Mouse (Mus musculus): ENCODE measurements around the gene Mto1. TPM values are rescaled to one million over a fixed set of nuclear protein-coding genes. Genes with fewer than 3 reads are reported as not detected.
"Not testable (repeated sequence)": the region's sequence is repeated elsewhere in the genome, so short reads cannot be mapped to it uniquely, and the experiment has no call there.

Mto1 gene
- polyA plus RNA-seq, 1 experiment: 33.9 TPM

DNA sequence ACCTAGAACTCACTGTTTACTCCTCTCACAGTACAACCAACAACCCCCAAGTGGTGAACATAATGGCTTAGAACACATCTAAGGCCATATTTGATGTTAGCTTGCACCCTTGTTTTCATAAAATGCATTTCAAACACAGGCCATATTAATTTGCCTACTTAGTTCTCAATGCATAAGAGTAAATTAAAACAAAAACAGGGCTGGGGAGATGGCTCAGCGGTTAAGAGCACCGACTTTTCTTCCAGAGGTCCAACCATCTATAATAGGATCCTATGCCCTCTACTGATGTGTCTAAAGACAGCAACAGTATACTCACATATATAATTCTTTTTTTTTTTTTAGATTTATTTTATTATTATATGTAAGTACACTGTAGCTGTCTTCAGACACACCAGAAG lies 27.4 kb downstream of the Mto1 start:
- no peak for DNase-seq (ENCODE audit: extremely low spot score in 1 of 2, low spot score in 1 of 2)

DNA sequence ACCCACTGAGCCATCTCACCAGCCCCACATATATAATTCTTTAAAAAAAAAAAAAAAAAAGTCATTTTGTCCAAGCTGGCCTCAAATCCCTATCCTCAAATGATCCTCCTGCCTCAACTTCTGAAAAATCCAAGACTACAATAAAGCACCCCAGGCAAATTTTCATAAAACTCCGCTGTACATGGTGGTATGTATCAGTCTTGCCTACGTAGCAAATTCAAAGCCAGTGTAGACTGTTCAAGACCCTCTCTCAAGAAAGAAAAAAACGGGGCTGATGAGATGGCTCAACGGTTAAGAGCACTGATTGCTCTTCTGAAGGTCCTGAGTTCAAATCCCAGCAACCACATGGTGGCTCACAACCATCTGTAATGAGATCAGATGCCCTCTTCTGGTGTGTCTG lies 27.9 kb downstream of the Mto1 start:
- no peak for DNase-seq (ENCODE audit: extremely low spot score in 1 of 2, low spot score in 1 of 2)

DNA sequence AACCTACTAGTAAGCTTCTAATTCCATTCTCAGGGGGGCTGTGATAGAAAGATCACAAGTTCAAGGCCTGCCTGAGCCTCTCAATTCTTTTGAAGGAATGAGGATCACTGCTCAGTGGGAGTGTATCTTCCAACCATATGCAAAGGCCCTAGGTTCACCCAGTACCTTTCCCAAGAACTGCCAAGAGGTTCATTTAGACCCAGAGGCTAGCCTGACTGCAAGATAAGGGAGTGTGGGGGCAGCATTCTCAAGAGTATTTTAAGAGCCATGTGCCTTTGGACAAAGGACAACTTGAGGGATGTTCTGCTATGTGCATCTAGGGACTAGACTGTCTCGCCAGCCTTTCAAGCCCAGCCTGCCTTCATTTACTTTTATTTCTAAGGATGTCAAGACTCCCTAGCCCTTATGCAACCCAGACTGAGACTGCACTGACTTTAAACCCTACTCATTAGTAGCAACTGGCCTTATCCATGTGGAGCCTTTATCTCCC lies 28.6 kb downstream of the Mto1 start:
- DNase-seq (ENCODE audit: extremely low spot score in 1 of 2, low spot score in 1 of 2): no peak

DNA sequence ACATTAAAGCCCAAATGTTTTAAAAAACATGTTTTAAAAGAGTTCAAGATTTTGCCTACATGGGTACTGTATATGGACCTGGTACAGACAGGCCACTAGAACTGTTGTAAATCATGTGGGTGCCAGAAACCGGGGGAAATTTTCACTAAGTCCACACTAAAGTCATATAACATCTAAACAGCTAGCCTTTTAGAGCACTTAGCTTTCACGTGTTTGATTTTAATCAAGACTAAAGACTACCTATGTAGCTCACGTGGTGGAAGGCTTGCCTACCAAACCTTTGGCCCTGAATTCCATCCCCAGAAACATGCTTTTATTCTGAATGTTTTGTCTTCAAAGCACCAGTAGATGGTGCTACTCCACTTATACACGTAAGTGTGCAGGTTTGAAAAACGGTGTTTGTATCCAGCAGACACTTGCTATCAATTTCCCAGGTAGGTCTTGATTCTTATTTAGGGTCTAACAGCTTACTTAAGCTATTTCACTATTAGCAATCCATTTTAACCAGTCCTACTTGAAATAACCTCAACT lies 29.1 kb downstream of the Mto1 start:
- no peak for DNase-seq (ENCODE audit: extremely low spot score in 1 of 2, low spot score in 1 of 2)

DNA sequence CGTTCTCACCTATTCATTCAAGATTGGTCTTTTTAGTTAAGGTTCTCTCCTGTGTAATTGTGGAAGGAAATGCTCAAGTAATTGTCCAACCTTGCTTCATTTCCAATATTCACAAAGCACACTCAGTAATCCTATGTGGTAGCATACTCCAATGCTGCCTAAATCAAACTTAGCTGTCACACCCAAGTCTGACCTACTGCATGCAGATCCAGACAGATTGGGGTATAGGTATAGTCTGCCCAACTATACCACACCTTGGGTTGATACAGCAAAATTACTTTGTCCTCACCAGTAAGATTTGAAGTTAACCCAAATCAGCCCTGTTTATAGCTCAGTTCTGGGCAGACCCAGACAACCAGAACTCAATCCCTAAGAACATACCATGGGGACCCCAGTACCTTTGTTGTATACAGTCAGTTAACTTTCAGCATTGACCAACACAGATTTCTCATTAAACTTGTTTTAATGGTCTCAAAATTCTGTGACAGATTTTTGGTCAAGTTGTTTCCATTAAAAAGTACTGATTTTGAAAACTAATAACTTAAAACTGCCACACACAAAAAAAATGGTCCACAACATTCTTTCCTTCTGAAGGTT lies 30.1 kb downstream of the Mto1 start:
- not testable (repeated sequence) for DNase-seq (ENCODE audit: extremely low spot score in 1 of 2, low spot score in 1 of 2)

DNA sequence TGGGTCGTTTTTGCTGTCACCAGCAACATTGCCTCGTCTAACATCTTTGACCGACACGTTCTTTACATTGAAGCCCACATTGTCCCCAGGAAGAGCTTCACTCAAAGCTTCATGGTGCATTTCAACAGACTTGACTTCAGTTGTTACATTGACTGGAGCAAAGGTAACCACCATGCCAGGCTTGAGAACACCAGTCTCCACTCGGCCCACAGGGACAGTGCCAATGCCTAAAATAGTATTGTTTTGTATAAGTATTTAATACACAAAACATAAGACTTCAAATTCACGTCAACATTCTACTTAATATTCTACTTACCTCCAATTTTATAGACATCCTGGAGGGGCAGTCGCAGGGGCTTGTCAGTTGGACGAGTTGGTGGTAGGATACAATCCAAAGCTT lies 31.3 kb downstream of the Mto1 start:
- not testable (repeated sequence) for DNase-seq (ENCODE audit: extremely low spot score in 1 of 2, low spot score in 1 of 2)

DNA sequence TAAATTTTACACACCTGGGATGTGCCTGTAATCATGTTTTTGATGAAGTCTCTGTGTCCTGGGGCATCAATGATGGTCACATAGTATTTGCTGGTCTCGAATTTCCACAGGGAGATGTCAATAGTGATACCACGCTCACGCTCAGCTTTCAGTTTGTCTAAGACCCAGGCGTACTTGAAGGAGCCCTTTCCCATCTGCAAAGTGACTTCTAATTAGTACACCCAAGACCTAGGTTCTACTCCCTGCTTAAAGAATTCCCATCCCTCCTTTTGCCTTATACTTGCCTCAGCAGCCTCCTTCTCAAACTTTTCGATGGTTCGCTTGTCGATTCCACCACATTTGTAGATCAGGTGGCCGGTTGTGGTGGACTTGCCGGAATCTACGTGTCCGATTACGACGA lies 32.2 kb downstream of the Mto1 start:
- not testable (repeated sequence) for DNase-seq (ENCODE audit: extremely low spot score in 1 of 2, low spot score in 1 of 2)

DNA sequence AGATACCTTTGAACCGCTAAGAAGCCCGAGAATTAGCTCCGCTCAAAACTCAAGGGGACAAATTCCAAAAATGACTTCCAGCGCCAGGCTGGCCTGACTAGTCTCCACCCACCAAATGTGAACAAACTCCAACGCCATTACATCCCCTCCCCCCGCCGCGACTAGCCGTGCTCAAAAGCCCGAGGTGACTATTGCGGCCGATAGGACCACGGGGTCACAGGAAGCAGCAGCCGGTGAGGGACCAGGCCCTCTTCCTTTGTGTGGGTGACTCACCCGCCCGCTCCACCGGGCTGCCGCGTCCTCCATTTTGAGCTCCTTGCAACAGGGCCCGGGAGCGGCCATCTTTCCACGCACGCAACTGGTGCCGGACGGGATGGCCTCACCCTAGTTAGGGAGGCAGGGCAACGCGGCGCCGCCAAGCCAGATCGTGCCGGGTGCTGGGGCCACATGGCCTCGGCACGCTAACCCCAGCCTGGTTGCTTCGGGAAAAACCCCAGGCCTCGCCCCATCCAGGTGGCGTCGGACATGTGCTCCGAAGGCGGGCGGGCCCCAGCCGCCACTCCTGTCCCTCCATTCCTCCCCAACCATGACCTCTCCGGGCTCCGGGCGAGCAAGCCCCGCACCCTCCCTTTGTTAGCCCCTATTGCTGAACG lies 32.8 kb downstream of the Mto1 start:
- peak; percentile 41 to 74 for DNase-seq (ENCODE audit: extremely low spot score in 1 of 2, low spot score in 1 of 2)

DNA sequence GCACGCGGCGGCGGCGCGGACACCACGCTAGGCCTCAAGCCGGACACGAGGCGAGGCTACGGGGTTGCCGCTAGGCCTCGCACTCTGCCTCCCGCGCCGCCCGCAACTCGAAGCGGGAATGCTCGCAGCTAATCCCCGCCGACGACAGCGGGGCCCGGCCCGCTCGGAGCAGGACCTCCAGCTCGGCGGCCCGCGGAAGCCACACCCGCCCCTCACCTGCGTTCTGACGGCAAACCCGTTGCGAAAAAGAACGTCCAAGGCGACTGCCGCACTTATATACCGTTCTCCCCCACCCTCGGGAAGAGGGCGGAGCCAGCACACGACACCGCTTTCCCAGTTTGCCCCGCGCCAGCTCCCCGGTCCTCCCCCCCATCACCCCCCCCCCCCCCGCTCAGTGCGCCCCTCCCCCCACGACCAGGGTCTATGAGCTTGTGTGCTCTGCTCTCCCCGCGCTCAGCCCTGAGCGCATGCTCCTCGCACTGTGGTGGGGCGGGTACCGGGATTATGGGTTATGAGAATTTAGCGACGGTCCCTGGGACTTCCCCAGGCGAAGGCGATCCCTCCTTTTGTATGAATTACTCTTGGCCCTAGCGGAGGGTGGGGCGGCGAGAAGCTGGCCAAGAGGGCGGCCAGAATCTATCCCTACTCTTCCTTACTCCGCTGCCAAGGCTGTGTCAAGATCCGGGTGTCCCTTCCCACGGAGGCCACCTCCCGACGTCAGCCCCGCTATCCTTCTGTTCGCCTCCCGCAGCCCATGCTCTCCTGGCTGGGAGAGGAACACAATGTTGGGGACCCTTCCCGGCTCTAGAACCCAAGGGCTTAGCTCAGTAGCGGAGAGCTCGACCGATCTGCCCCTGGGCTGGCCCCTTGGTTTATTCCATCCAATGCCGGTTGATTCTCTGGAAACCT lies 33.7 kb downstream of the Mto1 start:
- peak; percentile 95 to 96 for DNase-seq (ENCODE audit: extremely low spot score in 1 of 2, low spot score in 1 of 2)

DNA sequence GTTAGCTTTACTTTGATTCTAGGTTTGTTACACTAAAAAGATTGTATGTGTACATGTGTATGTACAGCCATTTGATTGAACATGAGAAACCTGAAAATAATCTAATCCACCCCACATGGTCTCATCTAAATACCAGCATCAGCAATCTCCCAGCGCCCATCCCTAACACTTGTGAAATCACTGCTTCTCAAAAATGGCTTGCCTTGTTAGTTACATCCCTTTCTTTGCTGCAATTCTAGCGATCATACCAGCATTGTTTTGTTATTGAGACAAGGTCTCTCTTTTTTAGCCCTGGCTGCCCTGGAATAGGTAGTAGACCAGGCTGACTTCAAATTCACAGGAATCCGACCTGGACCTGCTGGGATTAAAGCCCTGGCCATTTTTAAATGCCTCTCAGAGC lies 34.4 kb downstream of the Mto1 start:
- DNase-seq (ENCODE audit: extremely low spot score in 1 of 2, low spot score in 1 of 2): no peak

DNA sequence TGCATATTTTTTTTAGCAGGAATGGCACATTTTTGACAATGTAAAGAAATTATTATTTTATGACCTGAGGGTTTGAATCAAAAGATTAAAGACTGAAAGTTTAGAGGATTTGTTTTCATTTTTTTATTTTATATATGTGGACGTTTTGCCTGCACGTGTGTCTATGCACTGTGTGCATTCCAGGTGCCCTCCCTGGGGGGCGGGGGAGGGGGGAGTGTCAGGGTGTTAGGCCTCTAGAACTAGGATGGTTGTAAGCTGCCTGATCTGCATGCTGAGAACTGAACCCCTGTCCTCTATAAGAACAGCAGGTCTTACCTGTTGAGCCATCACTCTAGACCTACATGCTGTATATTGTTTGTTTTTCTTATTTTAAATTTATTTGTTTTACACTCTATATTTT lies 36.7 kb downstream of the Mto1 start:
- DNase-seq (ENCODE audit: extremely low spot score in 1 of 2, low spot score in 1 of 2): no peak

DNA sequence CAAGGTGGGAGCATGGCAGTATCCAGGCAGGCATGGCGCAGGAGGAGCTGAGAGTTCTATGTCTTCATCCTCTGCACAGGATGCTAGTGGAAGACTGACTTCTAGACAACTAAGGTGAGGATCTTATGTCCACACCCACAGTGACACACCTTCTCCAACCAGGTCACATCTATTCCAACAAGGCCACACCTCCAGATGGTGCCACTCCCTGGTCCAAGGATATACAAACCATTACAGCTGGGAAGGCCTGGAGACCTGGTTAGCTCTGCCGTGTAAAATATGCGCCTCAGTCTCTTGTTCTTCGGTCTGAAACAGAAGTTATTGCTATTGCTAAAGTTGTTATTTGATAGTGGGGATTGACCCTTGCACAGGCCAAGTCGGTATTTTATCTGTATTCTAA lies 40.0 kb downstream of the Mto1 start:
- not testable (repeated sequence) for DNase-seq (ENCODE audit: extremely low spot score in 1 of 2, low spot score in 1 of 2)

DNA sequence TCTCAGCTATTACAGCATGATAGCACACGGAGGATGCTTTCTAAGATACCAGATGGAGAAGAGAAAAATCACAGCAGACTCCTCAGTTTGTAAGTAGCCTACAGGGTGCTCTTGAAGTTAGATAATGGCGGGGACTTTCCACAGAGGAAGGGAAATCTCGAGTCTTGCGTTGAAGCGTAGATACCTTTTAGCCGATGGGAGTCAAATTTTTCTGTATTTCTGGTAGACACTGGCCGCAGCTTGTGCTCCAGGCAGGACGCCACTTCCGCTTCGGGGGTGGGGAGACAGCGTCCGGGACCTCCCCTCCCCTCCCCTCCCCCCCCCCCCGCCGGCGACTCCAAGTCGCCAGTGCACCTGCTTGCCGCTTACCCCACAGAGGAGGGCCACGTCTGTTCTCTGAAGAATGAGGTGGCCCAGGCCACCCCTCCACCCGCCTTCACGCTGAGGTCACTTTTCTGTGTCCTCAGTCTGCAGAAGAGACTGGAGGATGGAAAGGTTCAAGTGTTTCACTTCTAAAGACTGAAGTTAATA lies 40.9 kb downstream of the Mto1 start, which contains the start of gene Eef1a1:
Eef1a1 (minus strand) TSS at position 262 of the 531 bp plus-strand sequence.
- DNase-seq (ENCODE audit: extremely low spot score in 1 of 2, low spot score in 1 of 2): peak in 1 of 2 experiments; percentile 38

DNA sequence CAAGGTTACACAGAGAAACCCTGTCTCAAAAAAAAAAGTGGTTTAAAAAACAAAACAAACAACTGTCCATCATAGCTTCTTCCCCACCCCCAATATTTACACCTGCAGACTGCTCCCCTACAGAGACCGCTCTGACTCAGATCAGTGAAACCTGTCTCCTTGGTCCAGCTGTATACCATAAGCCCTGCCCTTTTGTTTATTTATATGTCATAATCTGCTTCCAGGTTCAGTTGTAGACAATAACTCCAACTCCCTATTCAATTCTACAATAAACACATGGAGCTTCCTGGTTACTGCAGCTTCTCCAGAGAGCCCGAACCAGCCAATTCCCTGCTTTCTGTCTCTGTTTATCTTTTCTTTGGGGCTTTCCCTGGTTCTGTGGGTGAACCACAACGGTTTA lies 43.2 kb downstream of the Mto1 start:
- no peak for DNase-seq (ENCODE audit: extremely low spot score in 1 of 2, low spot score in 1 of 2)

DNA sequence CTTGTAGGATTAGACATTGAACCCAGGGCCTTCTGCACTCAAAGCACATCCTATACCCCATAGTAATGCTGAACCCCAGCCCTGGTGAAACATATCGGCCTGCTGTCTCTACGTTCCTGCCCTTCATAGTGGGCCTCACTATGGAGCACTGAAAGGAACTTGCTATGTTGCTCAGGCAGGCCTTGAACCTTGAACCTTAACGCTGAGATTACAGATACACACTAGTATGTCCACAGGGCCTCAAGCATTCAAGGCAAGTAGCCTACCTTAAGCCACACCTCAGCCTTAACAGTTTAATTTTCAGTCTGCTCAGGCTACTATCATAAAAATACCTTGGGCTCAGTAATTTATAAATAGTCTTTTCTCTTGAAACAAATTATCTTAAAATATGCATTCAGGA lies 44.2 kb downstream of the Mto1 start:
- no peak for DNase-seq (ENCODE audit: extremely low spot score in 1 of 2, low spot score in 1 of 2)

DNA sequence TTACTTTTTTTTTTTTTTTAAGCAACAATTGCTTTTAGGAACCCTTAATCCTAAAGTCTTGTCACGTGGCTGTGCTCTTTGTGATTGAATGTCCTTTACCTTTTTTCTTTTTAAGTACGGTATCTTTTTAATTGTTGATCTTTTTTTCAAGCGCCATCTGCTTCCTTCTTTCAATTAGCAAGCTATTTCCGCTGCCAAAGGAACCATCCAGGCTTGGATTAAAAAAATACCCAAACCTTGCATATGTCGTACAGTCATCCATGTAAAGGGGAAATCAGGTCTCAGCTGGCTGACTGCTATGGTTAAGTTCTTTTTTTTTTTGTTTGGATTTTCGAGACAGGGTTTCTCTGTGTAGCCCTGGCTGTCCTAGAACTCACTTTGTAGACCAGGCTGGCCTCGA lies 45.2 kb downstream of the Mto1 start:
- DNase-seq (ENCODE audit: extremely low spot score in 1 of 2, low spot score in 1 of 2): no peak

DNA sequence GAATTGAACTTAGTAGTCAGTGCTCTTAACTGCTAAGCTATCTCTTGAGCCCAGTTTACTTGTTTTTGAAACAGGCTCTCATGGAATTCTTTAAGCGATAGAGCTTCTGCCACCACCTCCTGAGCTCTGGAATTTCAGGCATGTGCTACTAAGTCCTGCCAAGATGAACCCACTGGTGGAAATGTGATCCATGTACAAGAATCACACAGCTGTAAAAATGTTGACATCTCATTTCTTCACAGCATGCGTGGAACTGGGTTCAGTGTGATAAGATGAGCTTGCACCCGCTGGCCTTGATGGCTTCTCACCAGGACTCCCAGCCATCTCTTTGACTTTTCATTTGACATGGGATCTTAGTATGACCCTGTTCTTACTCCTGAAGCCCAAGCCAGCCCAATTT lies 52.4 kb downstream of the Mto1 start:
- DNase-seq (ENCODE audit: extremely low spot score in 1 of 2, low spot score in 1 of 2): no peak

DNA sequence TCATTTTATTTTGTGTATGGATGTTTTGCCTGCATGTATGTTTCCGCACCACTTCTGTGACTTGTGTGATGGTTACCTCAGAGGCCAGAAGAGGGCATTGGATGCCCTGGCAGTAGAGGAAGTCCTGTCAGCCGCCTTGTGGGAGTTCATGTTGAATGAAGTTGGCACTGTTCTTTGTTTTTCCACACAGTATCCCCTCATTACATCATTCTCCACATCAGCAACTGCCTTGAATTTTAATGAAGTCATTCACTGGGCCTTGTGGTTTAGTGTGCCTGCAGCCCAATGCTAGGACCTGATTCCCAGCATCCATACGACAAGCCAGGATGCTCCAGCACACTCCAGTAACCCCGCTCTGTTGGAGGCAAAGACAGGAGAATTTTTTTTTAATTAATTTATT lies 53.3 kb downstream of the Mto1 start:
- DNase-seq (ENCODE audit: extremely low spot score in 1 of 2, low spot score in 1 of 2): no peak

DNA sequence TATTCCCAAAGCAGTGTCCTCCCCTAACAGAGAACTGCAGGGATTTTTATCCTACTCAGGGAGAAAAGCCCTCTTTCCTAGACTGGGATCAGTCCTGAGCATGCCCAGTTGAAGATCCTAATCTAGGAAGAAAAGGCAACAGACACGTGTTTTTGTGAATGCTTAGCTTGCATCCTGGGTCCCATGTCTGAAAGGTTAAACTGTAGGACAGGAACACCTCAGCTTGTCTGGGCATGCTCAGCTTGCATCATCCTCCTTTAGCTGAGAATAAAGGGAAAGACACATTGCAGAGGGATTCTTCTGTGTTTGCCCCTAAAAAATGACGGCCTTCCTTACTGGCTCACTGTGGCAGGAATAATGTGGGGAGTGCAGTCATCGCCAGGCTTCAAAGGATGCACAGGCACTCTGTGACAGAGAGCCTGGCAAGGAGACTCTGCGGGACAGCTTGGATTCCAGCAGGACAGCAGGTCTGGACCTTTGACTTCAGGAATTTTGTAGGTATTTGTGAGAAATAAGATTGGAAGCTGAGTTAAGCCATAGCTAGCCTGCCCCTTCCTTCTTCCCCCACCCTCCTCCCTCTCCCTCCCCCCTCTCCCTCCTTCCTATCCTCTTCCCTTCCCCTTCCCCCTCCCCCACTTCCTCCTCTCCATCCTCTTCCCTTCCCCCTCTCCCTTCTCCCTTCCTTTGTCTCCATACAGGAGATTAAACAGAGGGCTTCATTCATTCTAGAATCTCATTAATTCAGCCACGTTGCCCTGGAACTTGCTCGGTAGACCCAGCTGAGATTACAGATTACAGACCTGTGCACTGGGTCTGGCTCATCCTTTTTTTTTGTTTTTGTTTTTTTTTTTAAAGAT lies 55.4 kb downstream of the Mto1 start:
- DNase-seq (ENCODE audit: extremely low spot score in 1 of 2, low spot score in 1 of 2): no peak

DNA sequence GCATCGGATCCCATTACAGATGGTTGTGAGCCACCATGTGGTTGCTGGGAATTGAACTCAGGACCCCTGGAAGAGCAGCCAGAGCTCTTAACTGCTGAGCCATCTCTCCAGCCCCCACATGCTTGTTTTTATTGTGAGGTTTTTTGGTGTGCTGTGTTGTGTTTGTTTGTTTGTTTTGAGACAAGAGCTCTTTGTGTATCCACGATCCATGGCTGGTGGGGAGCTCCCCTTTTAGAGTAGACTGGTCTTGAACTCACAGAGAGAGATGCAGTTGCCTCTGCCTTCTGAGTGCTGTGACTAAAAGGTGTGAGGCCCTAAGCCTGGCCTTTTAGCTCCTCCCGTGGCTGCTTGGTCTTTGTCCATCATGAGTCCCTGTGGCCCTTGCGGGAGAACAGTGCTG lies 56.1 kb downstream of the Mto1 start:
- no peak for DNase-seq (ENCODE audit: extremely low spot score in 1 of 2, low spot score in 1 of 2)
